Mouse (Mus musculus) hindbrain, embryonic 10.5 days (tissue): ENCODE results near the gene Cdkal1. TPM values are rescaled to one million over a fixed set of nuclear protein-coding genes. Genes with fewer than 3 reads are reported as not detected.

Experiments used
- DNase-seq: peaks from one replicate; pipeline ENCODE4 v3.0.0-alpha.2; 2017; ENCODE audit warnings: low spot score
- H3K27ac ChIP-seq: fragments of 300-500 bp; sonication (generic); 2 replicates; pipeline ENCODE4 v1.5.1; 2016; ENCODE audit warnings: mild to moderate bottlenecking, moderate library complexity
- H3K27me3 ChIP-seq: fragments of 300-500 bp; sonication (generic); 2 replicates; pipeline ENCODE4 v1.6.1; 2016; ENCODE audit warnings: mild to moderate bottlenecking; ENCODE audit not compliant: poor library complexity, insufficient read depth, severe bottlenecking
- H3K36me3 ChIP-seq: fragments of 300-500 bp; sonication (generic); 2 replicates; pipeline ENCODE4 v1.6.1; 2016; ENCODE audit warnings: mild to moderate bottlenecking, moderate library complexity
- H3K4me1 ChIP-seq: fragments of 300-500 bp; sonication (generic); replicated peaks from 2 replicates; pipeline ENCODE4 v1.6.1; 2016; ENCODE audit warnings: mild to moderate bottlenecking
- H3K4me3 ChIP-seq: fragments of 300-500 bp; sonication (generic); 2 replicates; pipeline ENCODE4 v1.5.1; 2016; ENCODE audit warnings: mild to moderate bottlenecking, moderate library complexity
- H3K9me3 ChIP-seq: fragments of 300-500 bp; sonication (generic); 2 replicates; pipeline ENCODE4 v1.6.1; 2016; ENCODE audit warnings: mild to moderate bottlenecking, moderate library complexity
- WGBS: fragments of 180-500 bp; shearing (Covaris S2); methylation state at CpG from one replicate; pipeline ENCODE4 v1.1.7; 2016; 5-methylcytosine and 5-hydroxymethylcytosine counted together
- polyA plus RNA-seq: library from polyadenylated mRNA; unstranded; fragments of >200 nt; fragmentation: Nextera tagmentation; extraction: Ambion mirVana; gene quantifications from 2 replicates; pipeline ENCODE4 v1.2.1, GENCODE M21; 2016

Cdkal1 gene
- polyA plus RNA-seq, 1 experiment from 2014 or later: 29.6 TPM

- no peak for DNase-seq
- 0 out of 2 replicates have a peak overlapping the region, but pooled peaks have one; percentile 36 for H3K27ac ChIP-seq
- H3K4me3 ChIP-seq: no peak overlapping the region
- no peaks in the 10 kb centered on the region for H3K27me3 ChIP-seq
- H3K36me3 ChIP-seq: no peaks in the 10 kb centered on the region
- WGBS: 52% methylated on average over 3 of the region's 3 CpGs
- H3K4me1 ChIP-seq: peaks cover 17% of the 10 kb centered on the region
- H3K9me3 ChIP-seq: no peaks in the 10 kb centered on the region
Measured at GRCm38 (mm10) chr13:29715241-29715841, 140.1 kb downstream of the Cdkal1 start.

- Histone ChIP-seq H3K9me3 (no peaks in the 10 kb centered on the region), H3K27ac (no peak overlapping the region), H3K27me3 (no peaks in the 10 kb centered on the region), H3K4me1 (no peaks in the 10 kb centered on the region), H3K36me3 (peaks cover 3% of the 10 kb centered on the region; the same call in 1 of the 2 replicates), H3K4me3 (no peak overlapping the region)
- no peak for DNase-seq
- 93% methylated on average over 3 of the region's 3 CpGs for WGBS
Measured at GRCm38 (mm10) chr13:29707620-29708019, 147.9 kb downstream of the Cdkal1 start.

DNA sequence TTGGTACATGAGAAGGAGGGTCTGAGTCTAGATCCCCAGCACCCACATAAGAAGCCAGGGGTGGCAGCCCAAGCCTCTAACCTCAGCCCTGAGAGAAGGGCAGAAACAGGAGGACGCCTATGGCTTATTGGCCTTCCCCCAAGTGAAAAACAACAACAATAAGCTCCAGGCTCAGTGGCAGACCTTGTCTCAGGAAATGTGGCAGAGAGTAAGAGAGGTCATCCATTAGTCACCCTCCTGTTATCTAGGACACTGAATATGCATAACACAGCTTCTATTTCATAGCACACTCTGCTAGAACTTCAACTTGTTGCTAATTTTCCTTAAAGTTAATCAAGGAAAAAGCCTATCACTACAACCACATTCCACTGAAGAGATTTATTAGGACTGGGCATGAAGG is 154.1 kb downstream of the Cdkal1 start:
- Histone ChIP-seq H3K27ac (no peak overlapping the region), H3K4me1 (no peaks in the 10 kb centered on the region), H3K4me3 (no peak overlapping the region), H3K27me3 (no peaks in the 10 kb centered on the region), H3K36me3 (no peaks in the 10 kb centered on the region; the same call in 1 of the 2 replicates), H3K9me3 (no peaks in the 10 kb centered on the region)
- 59% methylated on average over 1 of the region's 1 CpGs for WGBS
- DNase-seq: no peak

DNA sequence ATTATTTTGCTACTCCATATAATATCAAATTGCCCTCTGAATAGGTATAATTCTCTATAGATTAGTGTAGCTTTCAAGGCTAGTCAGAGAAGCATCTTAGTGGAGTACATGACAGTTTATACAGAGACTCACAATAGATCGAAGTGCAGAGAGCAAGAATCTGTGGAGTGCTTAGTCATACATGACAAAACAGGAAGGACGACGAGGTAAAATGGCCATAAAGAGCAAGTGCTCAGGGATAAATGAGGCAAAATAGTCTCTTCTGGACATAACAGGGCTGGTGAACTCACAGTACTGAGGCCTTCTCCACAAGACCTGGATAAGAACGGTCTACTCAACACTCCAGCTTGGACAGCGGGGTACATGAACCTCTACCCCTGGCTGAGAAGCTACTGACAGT is 155.6 kb downstream of the Cdkal1 start:
- Histone ChIP-seq H3K4me3 (no peak overlapping the region), H3K9me3 (no peaks in the 10 kb centered on the region), H3K27ac (no peak overlapping the region), H3K4me1 (no peaks in the 10 kb centered on the region), H3K36me3 (no peaks in the 10 kb centered on the region; the same call in 1 of the 2 replicates), H3K27me3 (no peaks in the 10 kb centered on the region)
- 95% methylated on average over 5 of the region's 5 CpGs for WGBS
- no peak for DNase-seq

DNA sequence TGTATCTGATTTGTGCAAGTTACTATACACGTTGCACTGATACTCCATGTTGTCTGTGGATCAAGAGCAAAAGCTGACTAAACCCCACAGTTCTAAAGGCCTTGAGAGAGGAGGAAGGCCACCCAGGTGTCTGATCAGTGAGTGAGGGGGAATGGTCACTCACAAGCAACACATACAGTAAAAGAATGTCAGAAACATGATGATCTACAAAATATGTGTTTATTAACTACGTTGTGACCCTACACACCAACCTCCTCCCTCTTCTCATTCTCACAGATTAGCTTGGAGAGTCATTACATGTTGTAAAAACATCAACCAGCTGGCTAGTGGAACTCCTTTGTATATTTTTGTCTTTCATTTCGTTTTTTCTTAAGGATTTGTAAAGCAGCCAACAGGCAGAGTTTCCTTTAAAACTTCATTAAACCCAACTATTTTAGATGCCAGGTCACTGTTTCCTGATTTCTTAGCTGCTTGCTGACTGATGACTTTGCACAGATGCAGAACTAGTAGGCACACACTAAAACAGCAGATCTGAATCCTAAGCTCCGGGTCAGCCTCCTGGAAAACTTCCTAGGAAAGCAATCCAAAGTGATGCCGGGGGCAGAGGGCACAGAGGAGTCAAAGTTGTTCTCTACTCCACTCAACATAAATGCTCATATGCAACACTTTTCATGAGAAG is 157.0 kb downstream of the Cdkal1 start:
- Histone ChIP-seq H3K4me3 (no peak overlapping the region), H3K27me3 (no peaks in the 10 kb centered on the region), H3K9me3 (no peaks in the 10 kb centered on the region), H3K4me1 (no peaks in the 10 kb centered on the region), H3K36me3 (no peaks in the 10 kb centered on the region; the same call in 1 of the 2 replicates), H3K27ac (no peak overlapping the region)
- no peak for DNase-seq
- WGBS: 82% methylated on average over 5 of the region's 5 CpGs

- H3K36me3 ChIP-seq: no peaks in the 10 kb centered on the region; the same call in 1 of the 2 replicates
- no peak overlapping the region for H3K4me3 ChIP-seq
- 83% methylated on average over 3 of the region's 3 CpGs for WGBS
- no peaks in the 10 kb centered on the region for H3K9me3 ChIP-seq
- no peaks in the 10 kb centered on the region for H3K4me1 ChIP-seq
- no peaks in the 10 kb centered on the region for H3K27me3 ChIP-seq
- DNase-seq: no peak
- no peak overlapping the region for H3K27ac ChIP-seq
Measured at GRCm38 (mm10) chr13:29697230-29697629, 158.2 kb downstream of the Cdkal1 start.

DNA sequence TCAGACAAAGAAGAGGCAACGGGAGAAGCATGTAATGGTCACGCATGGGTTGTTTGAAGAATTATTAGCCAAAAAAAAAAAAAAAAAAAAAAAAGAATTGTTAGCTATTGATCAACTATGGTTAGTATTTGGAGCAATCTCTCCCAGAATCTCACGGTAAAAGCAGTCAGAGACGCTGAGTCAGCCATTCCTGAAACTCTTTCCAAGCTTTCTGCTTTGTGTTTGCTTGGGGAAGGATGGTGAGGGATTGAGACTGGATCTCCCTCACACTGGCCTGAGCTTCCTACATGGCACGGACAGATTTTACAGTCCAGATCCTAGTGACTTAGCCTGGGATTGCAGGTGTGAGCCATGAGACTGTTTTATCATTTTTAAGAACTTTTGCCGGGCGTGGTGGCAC is 164.7 kb downstream of the Cdkal1 start:
- H3K27me3 ChIP-seq: no peaks in the 10 kb centered on the region
- 81% methylated on average over 7 of the region's 7 CpGs for WGBS
- H3K27ac ChIP-seq: no peak overlapping the region
- no peaks in the 10 kb centered on the region for H3K9me3 ChIP-seq
- no peak overlapping the region for H3K4me3 ChIP-seq
- no peak for DNase-seq
- no peaks in the 10 kb centered on the region for H3K4me1 ChIP-seq
- H3K36me3 ChIP-seq: no peaks in the 10 kb centered on the region

- no peak for DNase-seq
- H3K9me3 ChIP-seq: no peaks in the 10 kb centered on the region
- WGBS: 83% methylated on average over 6 of the region's 6 CpGs
- H3K4me1 ChIP-seq: no peaks in the 10 kb centered on the region
- H3K4me3 ChIP-seq: no peak overlapping the region
- no peaks in the 10 kb centered on the region for H3K36me3 ChIP-seq
- no peak overlapping the region for H3K27ac ChIP-seq
- H3K27me3 ChIP-seq: no peaks in the 10 kb centered on the region
Measured at GRCm38 (mm10) chr13:29688851-29689250, 166.6 kb downstream of the Cdkal1 start.

DNA sequence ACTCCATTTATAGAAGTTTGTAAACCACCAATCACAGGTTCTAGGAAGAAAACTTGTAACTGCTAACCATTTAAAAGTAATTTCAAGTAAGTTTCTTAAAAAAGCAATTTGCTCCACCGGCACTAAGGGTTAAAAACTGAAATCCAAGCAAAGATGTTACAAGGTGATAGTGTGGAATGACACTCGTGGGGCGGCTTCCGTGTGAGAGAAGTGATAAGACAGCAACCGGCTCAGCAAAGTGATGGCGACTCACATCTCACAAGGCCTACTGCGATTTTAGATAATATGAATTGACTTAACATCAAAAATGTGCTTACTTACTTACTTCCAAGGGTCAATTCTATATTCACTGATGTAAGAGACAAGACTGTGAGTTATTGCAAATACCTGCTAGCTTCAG is 167.6 kb downstream of the Cdkal1 start:
- DNase-seq: no peak
- H3K4me1 ChIP-seq: no peaks in the 10 kb centered on the region
- H3K27me3 ChIP-seq: no peaks in the 10 kb centered on the region
- 96% methylated on average over 7 of the region's 7 CpGs for WGBS
- no peak overlapping the region for H3K4me3 ChIP-seq
- no peaks in the 10 kb centered on the region for H3K9me3 ChIP-seq
- H3K27ac ChIP-seq: no peak overlapping the region
- H3K36me3 ChIP-seq: no peaks in the 10 kb centered on the region

DNA sequence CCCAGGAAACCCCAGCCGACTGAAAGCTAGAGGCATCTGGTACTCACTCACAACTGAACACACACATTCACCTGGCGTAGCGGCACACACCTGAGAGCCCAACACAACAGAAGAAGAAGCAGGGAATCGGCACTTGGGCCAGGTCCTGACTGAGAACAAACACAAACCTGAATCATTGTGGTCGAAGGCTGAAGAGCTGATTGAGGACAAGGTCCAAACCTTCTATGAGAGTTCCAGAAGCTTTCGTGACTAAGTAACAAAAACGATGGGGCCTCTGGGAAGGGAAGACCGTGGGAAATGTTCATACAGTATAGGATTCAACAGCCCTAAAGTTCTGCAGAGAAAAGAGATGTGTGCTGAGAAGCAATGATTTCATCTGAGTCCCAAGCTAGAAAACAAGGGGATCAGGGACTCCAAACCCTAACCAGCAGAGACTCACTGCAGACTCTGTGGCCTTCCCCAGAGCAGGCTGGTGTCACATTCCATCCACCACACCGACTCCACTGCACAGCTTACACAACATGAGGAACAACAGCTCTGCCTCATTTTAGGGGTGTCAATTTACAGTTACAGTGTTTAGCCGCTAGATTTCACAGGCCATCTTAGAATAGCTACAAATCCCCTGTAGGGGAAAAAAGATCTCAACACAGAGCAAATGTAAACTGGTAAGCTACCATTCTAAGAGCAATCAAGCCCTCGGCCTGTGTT is 175.8 kb downstream of the Cdkal1 start:
- Histone ChIP-seq H3K4me1 (no peaks in the 10 kb centered on the region), H3K4me3 (no peak overlapping the region), H3K27me3 (no peaks in the 10 kb centered on the region), H3K9me3 (no peaks in the 10 kb centered on the region), H3K36me3 (no peaks in the 10 kb centered on the region), H3K27ac (no peak overlapping the region)
- 89% methylated on average over 11 of the region's 11 CpGs for whole genome bisulfite sequencing
- DNase-seq: no peak

DNA sequence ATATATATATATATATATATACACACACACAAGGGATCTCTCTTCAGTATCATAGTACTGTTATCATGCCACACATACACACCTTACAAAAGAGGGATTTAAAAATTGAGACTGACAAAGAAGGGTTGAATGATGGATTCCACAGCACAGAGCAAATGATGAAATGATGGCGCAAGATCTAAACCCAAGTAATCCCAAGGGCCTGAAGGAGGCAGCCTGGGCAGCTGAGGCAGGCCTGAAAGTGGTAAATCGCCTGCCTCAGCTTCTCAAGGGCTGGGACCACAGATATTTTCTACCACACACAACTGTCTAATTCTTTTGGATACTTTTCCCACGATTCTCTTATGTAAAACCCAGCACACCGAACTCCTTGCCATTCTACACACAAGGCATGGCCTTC is 177.9 kb downstream of the Cdkal1 start:
- Histone ChIP-seq H3K4me1 (no peaks in the 10 kb centered on the region), H3K9me3 (no peaks in the 10 kb centered on the region), H3K4me3 (no peak overlapping the region), H3K27ac (no peak overlapping the region), H3K27me3 (no peaks in the 10 kb centered on the region), H3K36me3 (no peaks in the 10 kb centered on the region)
- DNase-seq: no peak
- 94% methylated on average over 4 of the region's 4 CpGs for WGBS

- no peak overlapping the region for H3K27ac ChIP-seq
- H3K9me3 ChIP-seq: no peaks in the 10 kb centered on the region
- no peaks in the 10 kb centered on the region for H3K4me1 ChIP-seq
- no peaks in the 10 kb centered on the region for H3K27me3 ChIP-seq
- no peak overlapping the region for H3K4me3 ChIP-seq
- no peaks in the 10 kb centered on the region for H3K36me3 ChIP-seq
- DNase-seq: no peak
- 81% methylated on average over 3 of the region's 3 CpGs for WGBS
Measured at GRCm38 (mm10) chr13:29670626-29671025, 184.8 kb downstream of the Cdkal1 start.

DNA sequence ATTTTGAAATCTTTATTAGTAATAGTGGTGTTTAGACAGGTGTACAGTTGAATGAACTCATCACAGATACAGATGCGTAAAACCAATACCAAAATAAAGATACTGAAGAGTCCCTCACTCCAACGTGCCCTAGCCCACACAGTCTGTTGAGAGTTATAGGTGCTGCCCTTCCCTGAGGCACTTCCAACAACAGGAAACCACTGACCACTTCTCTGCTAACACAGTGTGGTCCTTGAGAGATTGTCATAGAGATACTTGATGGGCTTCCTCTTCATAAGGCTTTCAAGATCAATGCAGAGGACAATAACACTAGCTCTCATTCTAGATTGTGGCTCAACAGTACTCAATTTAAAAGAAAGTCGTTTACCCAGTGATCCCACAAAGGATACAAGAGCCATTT is 191.6 kb downstream of the Cdkal1 start:
- no peak for DNase-seq
- Histone ChIP-seq H3K4me1 (no peaks in the 10 kb centered on the region), H3K9me3 (no peaks in the 10 kb centered on the region), H3K27ac (no peak overlapping the region), H3K27me3 (no peaks in the 10 kb centered on the region), H3K4me3 (no peak overlapping the region), H3K36me3 (no peaks in the 10 kb centered on the region)
- 88% methylated on average over 3 of the region's 3 CpGs for WGBS
